Mouse (Mus musculus): ENCODE results near the gene Vsig10. TPM values are rescaled to one million over a fixed set of nuclear protein-coding genes. Genes with fewer than 3 reads are reported as not detected.

Gene Vsig10
- polyA plus RNA-seq, 1 experiment from 2014 or later, result 18.2 TPM

DNA sequence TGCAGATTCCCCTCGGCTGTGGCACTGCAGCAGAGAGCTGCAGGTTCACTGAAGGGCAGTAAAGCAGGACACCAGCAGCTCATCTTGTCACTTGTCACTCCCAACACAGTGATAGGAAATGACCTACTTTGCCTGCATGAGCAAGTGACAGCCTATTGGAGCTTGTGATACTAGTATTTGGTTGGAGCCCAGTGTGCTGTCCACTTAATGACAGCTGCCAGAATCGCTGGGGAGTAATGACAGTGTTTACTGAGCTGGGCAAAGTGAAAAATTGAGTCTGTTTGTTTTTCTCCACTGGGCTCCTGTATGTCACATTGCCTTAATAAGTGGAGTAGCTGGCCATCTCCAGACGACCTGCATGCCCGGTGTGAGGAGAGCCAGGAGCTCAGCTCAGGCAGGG lies 61.3 kb downstream of the Vsig10 start:
- Histone ChIP-seq H3K4me2 (ENCODE audit: low read depth, low read length) (no peak overlapping the region), H3K27me3 (ENCODE audit: control insufficient read depth, insufficient read depth, low read depth, low read length) (no peaks in the 10 kb centered on the region), H3K4me1 (replicated peaks; ENCODE audit: control insufficient read depth, insufficient read depth, low read length) (no peaks in the 10 kb centered on the region), H3K9me3 (ENCODE audit: control insufficient read depth, low read length) (no peaks in the 10 kb centered on the region), H3K9ac (ENCODE audit: low read length) (no peak overlapping the region), H3K4me3 (ENCODE audit: low read length) (no peak overlapping the region), H3K36me3 (ENCODE audit: control insufficient read depth, insufficient read depth, low read length) (peaks cover 43% of the 10 kb centered on the region), H3K27ac (ENCODE audit: low read length) (no peak overlapping the region)
- no peak for ATAC-seq (ENCODE audit: low read depth)
- 60% methylated on average over 4 of the region's 4 CpGs for WGBS

DNA sequence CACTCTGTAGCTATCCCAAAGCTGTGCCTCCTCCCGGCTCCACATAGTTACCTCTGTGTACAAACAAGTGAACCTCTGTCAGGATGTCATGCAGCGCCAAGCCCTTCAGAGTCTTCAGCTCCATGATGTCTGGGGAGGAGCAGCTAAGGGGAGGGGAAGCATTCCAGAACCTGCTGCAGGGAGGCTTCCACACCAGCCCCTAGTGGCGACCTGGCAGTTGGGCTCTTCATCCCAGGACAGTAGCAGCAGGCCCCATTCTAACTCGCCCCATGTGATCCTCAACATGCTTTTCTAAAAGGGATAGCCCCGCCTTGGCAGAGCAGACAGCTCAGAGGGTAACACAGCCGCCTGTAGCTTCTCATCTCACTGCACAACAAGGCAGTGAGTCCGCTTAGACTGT lies 62.9 kb downstream of the Vsig10 start:
- H3K27me3 ChIP-seq (ENCODE audit: control insufficient read depth, insufficient read depth, low read depth, low read length), result no peaks in the 10 kb centered on the region
- ATAC-seq (ENCODE audit: low read depth), result no peak
- H3K4me2 ChIP-seq (ENCODE audit: low read depth, low read length), result no peak overlapping the region
- no peaks in the 10 kb centered on the region for H3K9me3 ChIP-seq (ENCODE audit: control insufficient read depth, low read length)
- H3K4me1 ChIP-seq (replicated peaks; ENCODE audit: control insufficient read depth, insufficient read depth, low read length), result no peaks in the 10 kb centered on the region
- 75% methylated on average over 7 of the region's 7 CpGs for WGBS
- no peak overlapping the region for H3K9ac ChIP-seq (ENCODE audit: low read length)
- no peak overlapping the region for H3K4me3 ChIP-seq (ENCODE audit: low read length)
- peaks cover 33% of the 10 kb centered on the region for H3K36me3 ChIP-seq (ENCODE audit: control insufficient read depth, insufficient read depth, low read length)
- no peak overlapping the region for H3K27ac ChIP-seq (ENCODE audit: low read length)

DNA sequence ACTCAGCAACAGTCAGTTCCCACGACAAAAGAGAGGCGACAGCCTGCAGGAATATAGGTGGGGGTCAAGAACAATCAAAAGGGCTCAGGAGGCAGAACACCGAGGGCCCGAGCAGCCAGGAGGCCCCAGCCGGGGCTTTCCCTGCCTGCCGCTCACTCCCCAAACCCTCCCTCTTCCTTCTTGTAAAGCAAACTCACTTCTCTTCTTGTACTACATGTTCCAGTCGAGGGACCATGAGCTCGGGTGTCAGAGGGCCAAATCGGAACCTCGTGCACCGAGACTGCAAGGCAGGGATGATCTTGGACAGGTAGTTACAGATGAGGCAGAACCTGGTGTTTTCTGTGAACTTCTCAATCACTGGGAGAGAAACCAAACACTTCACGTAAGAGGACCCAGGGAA lies 64.3 kb downstream of the Vsig10 start:
- peaks cover 27% of the 10 kb centered on the region for H3K36me3 ChIP-seq (ENCODE audit: control insufficient read depth, insufficient read depth, low read length)
- no peak overlapping the region for H3K4me2 ChIP-seq (ENCODE audit: low read depth, low read length)
- H3K27me3 ChIP-seq (ENCODE audit: control insufficient read depth, insufficient read depth, low read depth, low read length), result no peaks in the 10 kb centered on the region
- H3K9me3 ChIP-seq (ENCODE audit: control insufficient read depth, low read length), result no peaks in the 10 kb centered on the region
- H3K4me3 ChIP-seq (ENCODE audit: low read length), result no peak overlapping the region
- H3K4me1 ChIP-seq (replicated peaks; ENCODE audit: control insufficient read depth, insufficient read depth, low read length), result peaks cover 8% of the 10 kb centered on the region
- no peak for ATAC-seq (ENCODE audit: low read depth)
- H3K9ac ChIP-seq (ENCODE audit: low read length), result no peak overlapping the region
- WGBS, result 76% methylated on average over 12 of the region's 12 CpGs
- H3K27ac ChIP-seq (ENCODE audit: low read length), result no peak overlapping the region

DNA sequence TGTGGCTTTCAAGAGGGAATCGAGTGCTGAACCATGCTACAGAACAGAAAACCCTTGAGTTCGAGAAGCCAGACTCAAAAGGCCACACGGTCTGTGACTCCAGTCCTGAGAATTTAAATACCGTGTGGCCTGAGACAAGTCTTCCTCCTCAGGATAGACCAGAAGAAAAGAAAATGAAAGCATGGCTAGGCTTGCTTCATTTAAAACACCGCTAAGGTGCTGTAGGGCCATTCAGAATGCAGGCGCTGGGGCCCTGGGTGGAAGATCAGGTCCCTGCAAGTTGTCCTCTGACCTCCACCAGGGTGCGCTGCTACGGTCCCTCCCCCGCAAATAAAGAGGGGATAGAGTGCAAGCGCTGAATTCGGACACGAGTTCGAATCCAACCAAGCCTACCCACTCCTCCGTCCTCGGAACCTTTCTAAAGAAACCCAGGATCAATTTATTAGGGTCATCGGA lies 69.4 kb downstream of the Vsig10 start:
- H3K36me3 ChIP-seq (ENCODE audit: control insufficient read depth, insufficient read depth, low read length), result peaks cover 4% of the 10 kb centered on the region
- WGBS, result 5% methylated on average over 16 of the region's 16 CpGs
- ATAC-seq (ENCODE audit: low read depth), result peak; percentile 69

DNA sequence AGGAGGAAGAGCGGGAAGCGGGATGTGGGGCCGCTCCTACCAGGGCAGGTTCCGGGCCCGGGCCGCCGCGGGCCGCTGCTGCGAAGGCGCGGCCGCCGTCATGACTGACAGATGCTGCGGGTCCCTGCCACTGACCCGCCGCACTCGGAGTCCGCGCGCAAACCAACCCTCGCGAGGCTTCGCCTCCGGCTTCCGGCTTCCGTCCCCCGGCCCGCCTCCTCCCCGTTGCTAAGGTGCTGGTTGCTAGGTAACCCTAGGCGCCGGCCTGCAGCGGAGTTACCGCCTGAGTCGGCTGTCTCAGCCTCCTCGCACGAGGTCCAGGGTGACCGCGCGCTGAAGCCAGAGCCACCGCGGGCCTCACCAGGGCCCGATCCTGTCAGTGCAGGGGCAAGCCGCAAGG lies 70.0 kb downstream of the Vsig10 start, which contains the start of gene Rfc5:
Gene Rfc5, minus strand, starts transcription at position 171 of the 400 bp plus-strand sequence.
- under 1% methylated on average over 42 of the region's 44 CpGs for WGBS
- peak; percentile 98 for ATAC-seq (ENCODE audit: low read depth)
- Histone ChIP-seq H3K4me3 (ENCODE audit: low read length) (peak within 1 kb of the TSS; percentile 80), H3K27ac (ENCODE audit: low read length) (peak within 1 kb of the TSS; percentile 79), H3K4me1 (replicated peaks; ENCODE audit: control insufficient read depth, insufficient read depth, low read length) (peaks cover 9% of the 10 kb centered on the region), H3K9ac (ENCODE audit: low read length) (peak within 1 kb of the TSS; percentile 91), H3K9me3 (ENCODE audit: control insufficient read depth, low read length) (peaks cover 7% of the 10 kb centered on the region; the same call in 1 of the 2 replicates), H3K36me3 (ENCODE audit: control insufficient read depth, insufficient read depth, low read length) (peaks cover 4% of the 10 kb centered on the region), H3K4me2 (ENCODE audit: low read depth, low read length) (peak within 1 kb of the TSS; percentile 86), H3K27me3 (ENCODE audit: control insufficient read depth, insufficient read depth, low read depth, low read length) (no peaks in the 10 kb centered on the region)

More for the DNA sequence above, 69.4 kb downstream of the Vsig10 start:
- peak overlapping the region; percentile 80 for H3K4me3 ChIP-seq (ENCODE audit: low read length)
- H3K4me2 ChIP-seq (ENCODE audit: low read depth, low read length), result peak overlapping the region; percentile 86
- no peaks in the 10 kb centered on the region for H3K27me3 ChIP-seq (ENCODE audit: control insufficient read depth, insufficient read depth, low read depth, low read length)
- peaks cover 9% of the 10 kb centered on the region for H3K4me1 ChIP-seq (replicated peaks; ENCODE audit: control insufficient read depth, insufficient read depth, low read length)
- H3K27ac ChIP-seq (ENCODE audit: low read length), result peak overlapping the region; percentile 79
- H3K9ac ChIP-seq (ENCODE audit: low read length), result peak overlapping the region; percentile 91
- H3K9me3 ChIP-seq (ENCODE audit: control insufficient read depth, low read length), result peaks cover 7% of the 10 kb centered on the region; the same call in 1 of the 2 replicates

DNA sequence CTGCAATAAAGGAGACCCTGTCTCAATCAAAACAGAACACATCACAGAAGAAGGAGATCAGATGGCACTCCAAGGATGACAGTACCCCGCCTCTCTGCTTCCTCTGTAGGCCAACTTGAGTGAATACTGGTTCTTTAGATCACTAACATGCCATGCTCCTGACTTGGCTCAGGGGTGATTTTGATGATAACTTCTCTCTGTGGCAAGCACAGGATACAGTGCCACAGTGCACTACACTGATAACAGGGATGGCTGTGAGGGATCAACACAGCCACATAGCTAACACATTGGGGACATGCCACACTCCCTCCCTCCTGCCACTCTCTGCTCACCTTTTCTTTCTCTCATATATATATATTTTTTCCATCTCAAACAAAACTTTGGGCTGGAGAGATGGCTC lies 72.0 kb downstream of the Vsig10 start:
- no peak for ATAC-seq (ENCODE audit: low read depth)
- H3K4me3 ChIP-seq (ENCODE audit: low read length), result no peak overlapping the region
- no peaks in the 10 kb centered on the region for H3K36me3 ChIP-seq (ENCODE audit: control insufficient read depth, insufficient read depth, low read length)
- 96% methylated on average over 1 of the region's 1 CpGs for WGBS
- H3K27me3 ChIP-seq (ENCODE audit: control insufficient read depth, insufficient read depth, low read depth, low read length), result no peaks in the 10 kb centered on the region
- H3K9ac ChIP-seq (ENCODE audit: low read length), result no peak overlapping the region
- no peak overlapping the region for H3K4me2 ChIP-seq (ENCODE audit: low read depth, low read length)
- H3K4me1 ChIP-seq (replicated peaks; ENCODE audit: control insufficient read depth, insufficient read depth, low read length), result peaks cover 9% of the 10 kb centered on the region
- H3K9me3 ChIP-seq (ENCODE audit: control insufficient read depth, low read length), result peaks cover 7% of the 10 kb centered on the region; the same call in 1 of the 2 replicates
- H3K27ac ChIP-seq (ENCODE audit: low read length), result no peak overlapping the region

DNA sequence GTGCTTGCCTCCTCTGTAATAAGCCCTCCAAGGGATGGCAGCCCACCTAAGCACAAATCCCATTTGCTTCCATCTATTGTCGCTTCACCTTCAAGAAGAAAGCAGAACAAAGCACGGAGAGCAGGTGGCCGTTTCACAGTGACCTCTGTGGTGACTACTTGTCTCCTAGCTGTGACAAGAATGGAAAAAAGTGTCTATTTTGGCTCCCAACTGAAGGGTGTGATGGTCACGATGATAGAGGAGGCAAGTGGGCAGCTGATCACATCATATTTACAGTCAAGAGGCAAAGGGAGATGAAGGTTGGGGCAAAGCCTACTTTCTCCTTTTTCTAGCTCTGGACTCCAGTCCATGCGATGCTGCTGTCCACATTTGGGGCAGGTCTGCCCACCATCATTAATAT lies 77.0 kb downstream of the Vsig10 start:
- Histone ChIP-seq H3K9me3 (ENCODE audit: control insufficient read depth, low read length) (peaks cover 7% of the 10 kb centered on the region; the same call in 1 of the 2 replicates), H3K36me3 (ENCODE audit: control insufficient read depth, insufficient read depth, low read length) (no peaks in the 10 kb centered on the region), H3K4me3 (ENCODE audit: low read length) (no peak overlapping the region), H3K4me1 (replicated peaks; ENCODE audit: control insufficient read depth, insufficient read depth, low read length) (no peaks in the 10 kb centered on the region), H3K27ac (ENCODE audit: low read length) (no peak overlapping the region), H3K27me3 (ENCODE audit: control insufficient read depth, insufficient read depth, low read depth, low read length) (no peaks in the 10 kb centered on the region), H3K9ac (ENCODE audit: low read length) (no peak overlapping the region), H3K4me2 (ENCODE audit: low read depth, low read length) (no peak overlapping the region)
- no peak for ATAC-seq (ENCODE audit: low read depth)
- WGBS, result 79% methylated on average over 5 of the region's 5 CpGs

DNA sequence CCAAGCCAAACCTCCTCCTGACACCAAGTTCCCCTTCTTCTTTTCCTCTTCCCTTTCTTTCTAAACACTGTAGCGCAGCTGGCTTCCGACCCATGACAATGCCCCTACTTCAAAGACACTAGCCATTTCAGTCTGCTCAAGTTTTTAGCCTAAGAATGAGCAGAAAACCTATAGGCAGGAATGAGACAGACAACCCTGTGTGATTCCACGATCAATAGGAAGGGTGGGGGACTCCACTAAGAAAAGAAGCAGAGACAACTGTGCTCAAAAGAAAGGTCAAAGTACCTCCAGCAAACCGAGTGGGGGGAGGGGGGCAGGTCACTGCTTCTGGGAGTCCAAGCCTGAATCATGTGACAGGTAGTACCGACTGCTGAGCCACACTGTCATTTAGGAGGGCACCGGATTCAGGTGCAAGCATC lies 77.7 kb downstream of the Vsig10 start:
- Histone ChIP-seq H3K4me2 (ENCODE audit: low read depth, low read length) (no peak overlapping the region), H3K4me1 (replicated peaks; ENCODE audit: control insufficient read depth, insufficient read depth, low read length) (no peaks in the 10 kb centered on the region), H3K9me3 (ENCODE audit: control insufficient read depth, low read length) (peaks cover 7% of the 10 kb centered on the region; the same call in 1 of the 2 replicates), H3K27ac (ENCODE audit: low read length) (no peak overlapping the region), H3K9ac (ENCODE audit: low read length) (no peak overlapping the region), H3K4me3 (ENCODE audit: low read length) (no peak overlapping the region), H3K36me3 (ENCODE audit: control insufficient read depth, insufficient read depth, low read length) (no peaks in the 10 kb centered on the region), H3K27me3 (ENCODE audit: control insufficient read depth, insufficient read depth, low read depth, low read length) (no peaks in the 10 kb centered on the region)
- 62% methylated on average over 6 of the region's 6 CpGs for WGBS
- ATAC-seq (ENCODE audit: low read depth), result no peak

DNA sequence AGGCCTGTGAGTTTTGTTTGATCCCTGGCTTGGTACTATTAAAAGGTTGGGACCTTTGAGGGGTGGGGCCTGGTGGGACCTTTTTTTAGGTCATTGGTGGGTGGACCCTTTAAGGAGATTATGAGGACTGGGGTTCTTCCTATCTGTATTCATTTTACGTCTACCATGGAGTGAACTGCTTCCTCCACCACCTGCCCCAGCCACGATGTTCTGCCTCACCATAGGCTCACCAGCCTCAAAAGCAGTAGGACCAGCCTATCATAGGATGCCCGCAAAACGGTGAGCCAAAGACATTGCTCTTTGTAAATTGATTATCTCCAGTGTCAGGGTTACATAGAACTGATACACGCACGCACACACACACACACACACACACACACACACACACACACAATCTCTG lies 78.5 kb downstream of the Vsig10 start:
- H3K27ac ChIP-seq (ENCODE audit: low read length), result no peak overlapping the region
- no peak for ATAC-seq (ENCODE audit: low read depth)
- no peak overlapping the region for H3K9ac ChIP-seq (ENCODE audit: low read length)
- H3K9me3 ChIP-seq (ENCODE audit: control insufficient read depth, low read length), result peaks cover 1% of the 10 kb centered on the region; the same call in 1 of the 2 replicates
- WGBS, result 79% methylated on average over 6 of the region's 6 CpGs
- H3K27me3 ChIP-seq (ENCODE audit: control insufficient read depth, insufficient read depth, low read depth, low read length), result no peaks in the 10 kb centered on the region
- no peaks in the 10 kb centered on the region for H3K4me1 ChIP-seq (replicated peaks; ENCODE audit: control insufficient read depth, insufficient read depth, low read length)
- H3K4me2 ChIP-seq (ENCODE audit: low read depth, low read length), result no peak overlapping the region
- no peak overlapping the region for H3K4me3 ChIP-seq (ENCODE audit: low read length)
- H3K36me3 ChIP-seq (ENCODE audit: control insufficient read depth, insufficient read depth, low read length), result no peaks in the 10 kb centered on the region
